Mouse (Mus musculus) limb, embryonic 13.5 days (tissue): Measurements from ENCODE around the gene Abtb2. TPM values are rescaled to one million over a fixed set of nuclear protein-coding genes. Genes with fewer than 3 reads are reported as not detected.

Source experiments
- ATAC-seq: fragments of 200-750 bp; cut with Nextera tagmentation; 2 replicates; pipeline ENCODE4 v1.8.0; 2017; ENCODE audit warnings: low read depth, moderate number of reproducible peaks, moderate TSS enrichment; ENCODE audit not compliant: low FRiP score
- H3K27ac ChIP-seq: fragments of 300-500 bp; sonication (generic); 2 replicates; pipeline ENCODE4 v1.5.1; 2015; ENCODE audit warnings: inconsistent platforms, mild to moderate bottlenecking, moderate library complexity
- H3K27me3 ChIP-seq: fragments of 300-500 bp; sonication (generic); 2 replicates; pipeline ENCODE4 v1.6.1; 2015; ENCODE audit warnings: mild to moderate bottlenecking, inconsistent platforms
- H3K36me3 ChIP-seq: fragments of 300-500 bp; sonication (generic); 2 replicates; pipeline ENCODE4 v1.6.1; 2015; ENCODE audit warnings: inconsistent platforms, mild to moderate bottlenecking, moderate library complexity
- H3K4me1 ChIP-seq: fragments of 300-500 bp; sonication (generic); 2 replicates; pipeline ENCODE4 v1.6.1; 2015; ENCODE audit warnings: inconsistent platforms
- H3K4me2 ChIP-seq: fragments of 300-500 bp; sonication (generic); replicated peaks from 2 replicates; pipeline ENCODE4 v1.6.1; 2015; ENCODE audit warnings: inconsistent platforms, mild to moderate bottlenecking, moderate library complexity
- H3K4me3 ChIP-seq: fragments of 300-500 bp; sonication (generic); 2 replicates; pipeline ENCODE4 v1.5.1; 2015; ENCODE audit warnings: moderate library complexity, mild to moderate bottlenecking, inconsistent platforms
- H3K9ac ChIP-seq: fragments of 300-500 bp; sonication (generic); 2 replicates; pipeline ENCODE4 v1.6.1; 2015; ENCODE audit warnings: mild to moderate bottlenecking, inconsistent platforms
- H3K9me3 ChIP-seq: fragments of 300-500 bp; sonication (generic); 2 replicates; pipeline ENCODE4 v1.6.1; 2016; ENCODE audit warnings: inconsistent platforms
- WGBS: fragments of 180-500 bp; shearing (Covaris S2); methylation state at CpG from one replicate; pipeline ENCODE4 v1.1.7; 2015; 5-methylcytosine and 5-hydroxymethylcytosine counted together
- polyA plus RNA-seq: library from polyadenylated mRNA; unstranded; fragments of >200 nt; fragmentation: Nextera tagmentation; extraction: Ambion mirVana; gene quantifications from 2 replicates; pipeline ENCODE4 v1.2.1, GENCODE M21; 2015

Abtb2 gene
- polyA plus RNA-seq, 1 experiment from 2014 or later, result 20.5 TPM

DNA sequence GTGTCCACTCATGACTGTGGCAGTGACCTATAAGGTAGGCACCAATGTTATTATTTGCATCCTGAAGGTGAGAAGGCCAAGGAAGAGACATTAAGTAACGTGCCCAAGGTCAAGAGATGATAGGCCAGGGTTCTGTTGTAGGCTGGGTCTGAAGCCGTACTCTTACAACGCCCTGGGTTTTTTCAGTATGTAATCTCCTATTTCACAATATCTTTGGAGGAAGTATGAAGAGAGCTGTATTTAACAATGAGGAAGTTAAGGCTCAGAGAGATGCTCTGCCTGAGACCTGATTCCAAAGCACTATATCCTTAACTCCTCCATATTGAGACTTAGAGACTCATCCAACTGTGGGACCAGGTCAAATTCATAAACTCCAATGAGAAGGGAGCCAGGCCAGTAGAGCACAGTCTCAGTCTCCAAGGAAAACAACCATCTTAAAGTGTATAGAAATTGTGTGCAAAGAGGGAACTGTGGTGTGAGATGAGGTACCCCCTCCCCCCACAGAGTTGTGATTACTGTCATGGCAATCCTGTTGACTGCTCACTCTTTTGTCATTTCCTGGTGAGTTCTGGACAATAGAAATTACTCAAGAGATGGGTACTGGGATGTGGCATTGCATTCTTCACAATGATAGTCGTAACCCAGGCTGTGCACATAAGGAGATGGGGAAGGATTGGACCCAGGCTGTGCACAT lies 39.8 kb downstream of the Abtb2 start:
- H3K4me3 ChIP-seq, result no peak overlapping the region
- no peaks in the 10 kb centered on the region; the same call in 1 of the 2 replicates for H3K36me3 ChIP-seq
- H3K9me3 ChIP-seq, result no peaks in the 10 kb centered on the region
- no peak overlapping the region for H3K4me2 ChIP-seq
- H3K4me1 ChIP-seq, result peaks cover 55% of the 10 kb centered on the region
- WGBS, result 90% methylated on average over 4 of the region's 4 CpGs
- no peak overlapping the region for H3K27ac ChIP-seq
- ATAC-seq, result no peak
- no peak overlapping the region for H3K9ac ChIP-seq
- H3K27me3 ChIP-seq, result no peaks in the 10 kb centered on the region

- Histone ChIP-seq H3K4me3 (no peak overlapping the region), H3K9ac (no peak overlapping the region), H3K36me3 (no peaks in the 10 kb centered on the region; the same call in 1 of the 2 replicates), H3K27me3 (no peaks in the 10 kb centered on the region), H3K4me1 (peaks cover 40% of the 10 kb centered on the region), H3K9me3 (no peaks in the 10 kb centered on the region), H3K4me2 (no peak overlapping the region), H3K27ac (no peak overlapping the region)
- WGBS, result 71% methylated on average over 10 of the region's 10 CpGs
- ATAC-seq, result no peak
Observed at GRCm38 (mm10) chr2:103607926-103608325, 41.8 kb downstream of the Abtb2 start.

DNA sequence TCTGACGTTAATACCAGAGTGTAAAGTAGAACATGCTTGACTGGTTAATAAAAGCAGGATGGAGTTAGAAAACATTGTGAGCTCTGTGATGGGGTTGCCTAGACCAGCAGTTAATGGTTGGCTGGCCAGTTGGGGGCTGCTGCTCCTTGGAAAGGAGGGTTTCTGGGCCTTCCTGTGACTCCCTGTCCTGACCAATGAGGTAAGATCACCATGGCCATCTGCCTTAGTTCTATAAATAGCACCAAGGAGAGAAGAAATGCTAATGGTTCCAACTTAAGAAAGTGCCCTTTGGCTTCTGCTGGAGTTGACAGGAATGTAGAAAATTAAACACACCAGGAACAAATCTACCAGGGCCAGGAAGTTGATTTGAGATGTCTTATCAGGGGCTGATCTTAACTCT lies 42.8 kb downstream of the Abtb2 start:
- WGBS, result 47% methylated on average over 1 of the region's 1 CpGs
- Histone ChIP-seq H3K27ac (no peak overlapping the region), H3K4me2 (no peak overlapping the region), H3K9ac (no peak overlapping the region), H3K27me3 (no peaks in the 10 kb centered on the region), H3K4me3 (no peak overlapping the region), H3K4me1 (peaks cover 42% of the 10 kb centered on the region), H3K9me3 (no peaks in the 10 kb centered on the region), H3K36me3 (no peaks in the 10 kb centered on the region; the same call in 1 of the 2 replicates)
- ATAC-seq, result no peak

DNA sequence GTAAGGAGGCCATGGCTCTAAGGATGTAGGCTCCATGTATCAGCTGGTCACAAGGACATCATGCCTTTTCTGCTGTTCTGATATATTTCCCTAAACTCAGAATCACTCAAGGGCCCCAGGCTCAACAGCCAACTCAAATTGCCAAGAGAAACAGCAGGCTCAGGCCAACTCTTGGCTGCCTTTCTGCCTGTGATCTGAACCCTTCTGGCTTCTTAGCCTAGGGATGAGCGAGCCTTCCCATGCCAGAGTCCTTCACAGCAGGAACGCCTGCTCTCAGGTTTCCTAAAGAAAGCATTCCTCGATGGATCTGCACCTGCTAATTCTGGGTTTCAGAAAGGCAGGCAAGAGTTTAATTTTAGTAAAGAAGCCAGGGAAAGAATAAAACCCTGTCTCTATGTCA lies 43.4 kb downstream of the Abtb2 start:
- Histone ChIP-seq H3K4me2 (no peak overlapping the region), H3K27ac (no peak overlapping the region), H3K4me1 (peaks cover 45% of the 10 kb centered on the region), H3K27me3 (no peaks in the 10 kb centered on the region), H3K9ac (no peak overlapping the region), H3K9me3 (no peaks in the 10 kb centered on the region), H3K36me3 (no peaks in the 10 kb centered on the region; the same call in 1 of the 2 replicates), H3K4me3 (no peak overlapping the region)
- ATAC-seq, result no peak
- WGBS, result 49% methylated on average over 3 of the region's 3 CpGs

DNA sequence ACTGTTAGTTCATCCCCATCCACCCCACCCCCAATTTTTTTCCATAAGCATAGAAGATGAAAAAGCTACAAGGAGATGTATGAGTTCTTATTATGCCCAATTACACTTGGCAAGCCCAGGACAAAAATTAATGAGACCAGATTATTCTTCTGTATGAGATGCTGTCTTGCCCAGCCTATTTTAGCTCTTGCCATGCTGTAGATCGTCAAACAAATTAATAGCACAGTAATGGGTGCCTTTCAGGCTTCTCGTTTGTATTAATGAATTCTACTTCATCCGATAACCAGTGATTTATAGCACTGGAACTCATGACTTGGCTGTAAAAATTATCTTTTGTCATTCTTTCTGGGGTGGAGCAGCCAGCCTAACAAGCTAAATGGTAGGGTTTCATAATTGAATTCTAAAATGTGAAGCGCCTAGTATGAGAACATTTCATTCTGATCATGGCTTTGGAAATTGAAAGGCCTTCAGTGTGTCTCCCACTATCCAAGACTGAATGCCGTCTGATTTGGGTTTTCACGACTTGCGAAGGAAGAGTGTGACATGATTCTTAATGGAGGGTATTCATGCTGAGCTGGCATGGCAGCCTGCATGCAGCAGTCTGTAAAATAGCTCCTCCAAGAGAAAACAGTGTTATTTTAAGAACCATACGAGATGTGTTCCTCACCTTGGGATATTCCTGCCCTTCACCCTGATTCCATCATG lies 44.9 kb downstream of the Abtb2 start:
- WGBS, result 78% methylated on average over 8 of the region's 8 CpGs
- no peaks in the 10 kb centered on the region; the same call in 1 of the 2 replicates for H3K36me3 ChIP-seq
- no peak overlapping the region for H3K4me2 ChIP-seq
- H3K4me1 ChIP-seq, result peaks cover 45% of the 10 kb centered on the region
- no peaks in the 10 kb centered on the region for H3K9me3 ChIP-seq
- H3K27me3 ChIP-seq, result no peaks in the 10 kb centered on the region
- no peak for ATAC-seq
- H3K27ac ChIP-seq, result no peak overlapping the region
- H3K9ac ChIP-seq, result no peak overlapping the region
- H3K4me3 ChIP-seq, result no peak overlapping the region

DNA sequence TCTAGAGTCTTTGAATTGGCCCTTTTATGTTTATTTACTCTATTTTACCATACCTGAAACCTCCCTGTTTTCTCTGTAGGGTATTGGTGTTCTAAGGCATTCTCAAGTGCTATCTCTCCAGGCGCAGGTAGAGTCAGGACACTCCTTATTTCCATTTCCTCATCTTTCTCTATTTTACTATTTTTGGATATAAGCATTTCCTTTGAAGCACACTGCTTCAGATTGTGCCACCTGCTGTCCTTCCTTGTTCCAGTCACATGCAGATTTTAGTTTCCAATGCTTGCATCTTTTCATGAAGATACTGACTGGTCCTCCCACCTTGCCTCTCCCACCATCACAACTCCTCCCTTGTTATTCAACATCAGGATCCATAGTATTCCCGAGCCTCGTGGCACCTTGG lies 47.8 kb downstream of the Abtb2 start:
- WGBS, result 76% methylated on average over 3 of the region's 3 CpGs
- no peaks in the 10 kb centered on the region for H3K27me3 ChIP-seq
- no peak overlapping the region for H3K9ac ChIP-seq
- no peaks in the 10 kb centered on the region for H3K36me3 ChIP-seq
- H3K4me2 ChIP-seq, result no peak overlapping the region
- no peak overlapping the region for H3K4me3 ChIP-seq
- no peaks in the 10 kb centered on the region for H3K9me3 ChIP-seq
- no peak for ATAC-seq
- no peak overlapping the region for H3K27ac ChIP-seq
- peaks cover 42% of the 10 kb centered on the region for H3K4me1 ChIP-seq

GRCm38 (mm10) chr2:103615028-103615427 lies 48.9 kb downstream of the Abtb2 start:
- no peak overlapping the region for H3K4me3 ChIP-seq
- H3K4me2 ChIP-seq, result no peak overlapping the region
- peaks cover 34% of the 10 kb centered on the region for H3K4me1 ChIP-seq
- ATAC-seq, result no peak
- WGBS, result 90% methylated on average over 5 of the region's 5 CpGs
- no peak overlapping the region for H3K9ac ChIP-seq
- H3K36me3 ChIP-seq, result no peaks in the 10 kb centered on the region
- no peaks in the 10 kb centered on the region for H3K27me3 ChIP-seq
- no peaks in the 10 kb centered on the region for H3K9me3 ChIP-seq
- H3K27ac ChIP-seq, result no peak overlapping the region

- Histone ChIP-seq H3K36me3 (no peaks in the 10 kb centered on the region), H3K9me3 (no peaks in the 10 kb centered on the region), H3K4me1 (peaks cover 28% of the 10 kb centered on the region), H3K27me3 (no peaks in the 10 kb centered on the region), H3K27ac (no peak overlapping the region), H3K4me3 (no peak overlapping the region), H3K4me2 (no peak overlapping the region), H3K9ac (no peak overlapping the region)
- no peak for ATAC-seq
Observed at GRCm38 (mm10) chr2:103618407-103618806, 52.3 kb downstream of the Abtb2 start.

GRCm38 (mm10) chr2:103622950-103623349 lies 56.8 kb downstream of the Abtb2 start:
- Histone ChIP-seq H3K4me1 (peaks cover 34% of the 10 kb centered on the region), H3K4me2 (no peak overlapping the region), H3K4me3 (no peak overlapping the region), H3K27me3 (no peaks in the 10 kb centered on the region), H3K36me3 (no peaks in the 10 kb centered on the region), H3K9me3 (no peaks in the 10 kb centered on the region), H3K9ac (no peak overlapping the region), H3K27ac (no peak overlapping the region)
- no peak for ATAC-seq
- 67% methylated on average over 4 of the region's 4 CpGs for WGBS

DNA sequence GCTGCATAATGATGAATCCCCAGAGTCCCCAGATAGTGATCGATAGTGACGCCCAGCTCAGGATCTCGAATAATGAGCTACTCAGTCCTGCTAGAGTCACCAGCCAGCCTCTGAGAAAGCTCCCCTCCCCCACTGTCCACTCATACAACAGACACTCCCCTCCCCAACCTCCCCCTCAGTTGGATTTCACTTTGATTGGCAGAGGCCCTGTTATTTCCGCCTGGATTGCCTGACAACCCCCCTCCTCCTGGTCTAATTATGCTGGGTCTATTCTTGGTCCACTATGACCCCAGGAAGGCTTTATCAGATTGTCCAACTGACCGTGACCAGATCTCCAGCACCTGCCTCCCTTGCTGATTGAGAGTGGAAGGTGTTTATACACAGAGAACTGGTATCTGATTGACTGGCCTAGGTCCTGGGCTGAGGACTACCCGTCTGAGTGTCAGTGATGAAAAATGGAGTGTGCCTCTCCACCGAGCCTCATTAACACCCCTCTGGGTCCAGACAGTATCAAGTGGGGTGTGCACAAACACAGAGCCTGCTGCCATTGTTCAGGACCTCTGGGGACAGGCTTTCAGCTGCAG lies 59.3 kb downstream of the Abtb2 start:
- Histone ChIP-seq H3K4me1 (peaks cover 44% of the 10 kb centered on the region), H3K4me2 (no peak overlapping the region), H3K36me3 (no peaks in the 10 kb centered on the region), H3K27ac (no peak overlapping the region), H3K27me3 (no peaks in the 10 kb centered on the region), H3K9ac (no peak overlapping the region), H3K4me3 (no peak overlapping the region), H3K9me3 (no peaks in the 10 kb centered on the region)
- WGBS, result 29% methylated on average over 7 of the region's 7 CpGs
- 0 out of 2 replicates have a peak, but pooled peaks have one; percentile 15 for ATAC-seq

DNA sequence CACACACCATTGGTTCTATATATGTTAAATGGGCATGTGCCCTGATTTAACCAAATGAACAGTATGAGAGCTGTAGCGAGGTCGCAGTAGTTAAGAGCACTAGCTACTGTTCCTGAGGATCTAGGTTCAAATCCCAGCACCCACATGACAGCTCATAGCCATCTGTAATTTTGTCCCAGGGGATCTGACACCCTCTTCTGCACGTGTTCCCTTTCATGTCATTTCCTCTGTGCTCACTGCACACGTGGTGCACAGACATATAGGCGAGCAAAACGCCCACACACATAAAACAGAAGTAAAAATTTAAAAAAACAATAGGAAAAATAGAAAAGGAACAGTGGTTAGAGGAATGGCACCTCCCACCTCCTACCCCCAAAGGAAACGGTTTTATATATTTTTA lies 61.0 kb downstream of the Abtb2 start:
- Histone ChIP-seq H3K4me2 (no peak overlapping the region), H3K27ac (no peak overlapping the region), H3K4me1 (peaks cover 51% of the 10 kb centered on the region), H3K9ac (no peak overlapping the region), H3K9me3 (no peaks in the 10 kb centered on the region), H3K27me3 (no peaks in the 10 kb centered on the region), H3K36me3 (no peaks in the 10 kb centered on the region), H3K4me3 (no peak overlapping the region)
- WGBS, result 69% methylated on average over 7 of the region's 7 CpGs
- no peak for ATAC-seq

DNA sequence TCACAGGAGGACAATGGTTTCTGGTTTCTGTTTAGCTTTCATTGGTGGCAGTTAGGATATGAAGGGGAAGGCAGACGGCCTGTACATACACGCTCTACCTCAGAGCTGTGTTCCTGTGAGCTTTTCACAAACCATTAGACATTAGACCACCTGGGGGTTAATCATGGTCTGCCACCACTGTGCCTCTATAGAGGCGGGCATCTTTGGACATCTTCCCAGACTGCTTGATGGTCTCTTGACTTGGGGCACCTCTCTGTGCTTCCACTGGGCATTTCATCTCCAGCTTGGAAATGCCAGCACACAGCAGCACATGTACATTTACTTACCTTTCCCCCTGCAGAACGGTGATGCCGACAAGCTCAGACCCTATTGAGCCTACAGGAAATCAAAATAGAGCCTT lies 63.8 kb downstream of the Abtb2 start:
- H3K36me3 ChIP-seq, result no peaks in the 10 kb centered on the region

More for the DNA sequence above, 63.8 kb downstream of the Abtb2 start:
- no peak overlapping the region for H3K9ac ChIP-seq
- no peaks in the 10 kb centered on the region for H3K27me3 ChIP-seq
- H3K4me2 ChIP-seq, result no peak overlapping the region
- H3K27ac ChIP-seq, result no peak overlapping the region
- no peaks in the 10 kb centered on the region for H3K9me3 ChIP-seq
- peaks cover 58% of the 10 kb centered on the region for H3K4me1 ChIP-seq
- ATAC-seq, result no peak
- 51% methylated on average over 5 of the region's 5 CpGs for WGBS
- H3K4me3 ChIP-seq, result no peak overlapping the region
